Mouse (Mus musculus): ENCODE data around the gene Rarb. TPM values are rescaled to one million over a fixed set of nuclear protein-coding genes. Genes with fewer than 3 reads are reported as not detected.

Rarb gene
- total and polyA plus RNA-seq, 2 experiments from 2014 or later, result 8.5 to 14.4 TPM

GRCm38 (mm10) chr14:16677081-16677480, 141.9 kb downstream of the Rarb start:
- H3K9me3 ChIP-seq (replicated peaks; ENCODE audit: control insufficient read depth, low read length), result no peaks in the 10 kb centered on the region
- no peak for ATAC-seq (ENCODE audit: insufficient read depth, low read depth)
- no peaks in the 10 kb centered on the region for H3K4me1 ChIP-seq (ENCODE audit: control insufficient read depth, insufficient read depth)
- H3K36me3 ChIP-seq (replicated peaks; ENCODE audit: control insufficient read depth, insufficient read depth, low read length), result no peaks in the 10 kb centered on the region
- H3K27me3 ChIP-seq (ENCODE audit: control insufficient read depth, insufficient read depth, low read length), result no peaks in the 10 kb centered on the region
- no peak overlapping the region for H3K9ac ChIP-seq (replicated peaks; ENCODE audit: low read depth, low read length)
- TF ChIP-seq EP300 (IDR thresholded peaks at IDR 0.05; ENCODE audit: low read depth) (no peak), CTCF (IDR thresholded peaks at IDR 0.05; ENCODE audit: low read depth) (no peak)
- no peak overlapping the region for H3K27ac ChIP-seq (ENCODE audit: low read depth)
- no peak overlapping the region for H3K4me2 ChIP-seq (ENCODE audit: low read depth, low read length)
- DNase-seq (ENCODE audit: low spot score), result no peak
- no peak overlapping the region for H3K4me3 ChIP-seq (ENCODE audit: low read depth, low read length)

- Histone ChIP-seq H3K27me3 (ENCODE audit: control insufficient read depth, insufficient read depth, low read length) (no peaks in the 10 kb centered on the region), H3K27ac (ENCODE audit: low read depth) (no peak overlapping the region), H3K36me3 (replicated peaks; ENCODE audit: control insufficient read depth, insufficient read depth, low read length) (no peaks in the 10 kb centered on the region), H3K9ac (replicated peaks; ENCODE audit: low read depth, low read length) (no peak overlapping the region), H3K9me3 (replicated peaks; ENCODE audit: control insufficient read depth, low read length) (no peaks in the 10 kb centered on the region), H3K4me1 (ENCODE audit: control insufficient read depth, insufficient read depth) (no peaks in the 10 kb centered on the region), H3K4me2 (ENCODE audit: low read depth, low read length) (no peak overlapping the region), H3K4me3 (ENCODE audit: low read depth, low read length) (no peak overlapping the region)
- DNase-seq (ENCODE audit: low spot score) (no peak), ATAC-seq (ENCODE audit: insufficient read depth, low read depth) (no peak)
- WGBS, result 66% methylated on average over 3 of the region's 3 CpGs
- TF ChIP-seq EP300 (IDR thresholded peaks at IDR 0.05; ENCODE audit: low read depth) (no peak), CTCF (IDR thresholded peaks at IDR 0.05; ENCODE audit: low read depth) (no peak)
Observed at GRCm38 (mm10) chr14:16670571-16670970, 148.4 kb downstream of the Rarb start.

GRCm38 (mm10) chr14:16639153-16639943, 179.6 kb downstream of the Rarb start:
- DNase-seq (ENCODE audit: low spot score), result no peak
- peaks cover 13% of the 10 kb centered on the region for H3K9me3 ChIP-seq (replicated peaks; ENCODE audit: control insufficient read depth, low read length)
- no peak overlapping the region for H3K27ac ChIP-seq (ENCODE audit: low read depth)
- no peak overlapping the region for H3K4me2 ChIP-seq (ENCODE audit: low read depth, low read length)
- no peak for ATAC-seq (ENCODE audit: insufficient read depth, low read depth)
- H3K9ac ChIP-seq (replicated peaks; ENCODE audit: low read depth, low read length), result no peak overlapping the region
- peak; percentile 25 for TF ChIP-seq CTCF (IDR thresholded peaks at IDR 0.05; ENCODE audit: low read depth)
- TF ChIP-seq EP300 (IDR thresholded peaks at IDR 0.05; ENCODE audit: low read depth), result no peak
- no peaks in the 10 kb centered on the region for H3K27me3 ChIP-seq (ENCODE audit: control insufficient read depth, insufficient read depth, low read length)
- H3K4me1 ChIP-seq (ENCODE audit: control insufficient read depth, insufficient read depth), result no peaks in the 10 kb centered on the region
- no peaks in the 10 kb centered on the region for H3K36me3 ChIP-seq (replicated peaks; ENCODE audit: control insufficient read depth, insufficient read depth, low read length)
- no peak overlapping the region for H3K4me3 ChIP-seq (ENCODE audit: low read depth, low read length)
- WGBS, result 89% methylated on average over 19 of the region's 19 CpGs

- ATAC-seq (ENCODE audit: insufficient read depth, low read depth) (no peak), DNase-seq (ENCODE audit: low spot score) (no peak)
- Histone ChIP-seq H3K4me2 (ENCODE audit: low read depth, low read length) (no peak overlapping the region), H3K9me3 (replicated peaks; ENCODE audit: control insufficient read depth, low read length) (no peaks in the 10 kb centered on the region), H3K27ac (ENCODE audit: low read depth) (no peak overlapping the region), H3K4me1 (ENCODE audit: control insufficient read depth, insufficient read depth) (no peaks in the 10 kb centered on the region), H3K36me3 (replicated peaks; ENCODE audit: control insufficient read depth, insufficient read depth, low read length) (no peaks in the 10 kb centered on the region), H3K27me3 (ENCODE audit: control insufficient read depth, insufficient read depth, low read length) (no peaks in the 10 kb centered on the region), H3K4me3 (ENCODE audit: low read depth, low read length) (no peak overlapping the region), H3K9ac (replicated peaks; ENCODE audit: low read depth, low read length) (no peak overlapping the region)
- TF ChIP-seq CTCF (IDR thresholded peaks at IDR 0.05; ENCODE audit: low read depth), result no peak
- no peak for TF ChIP-seq EP300 (IDR thresholded peaks at IDR 0.05; ENCODE audit: low read depth)
Observed at GRCm38 (mm10) chr14:16613975-16614374, 205.0 kb downstream of the Rarb start.

- TF ChIP-seq EP300 (IDR thresholded peaks at IDR 0.05; ENCODE audit: low read depth), result no peak
- TF ChIP-seq CTCF (IDR thresholded peaks at IDR 0.05; ENCODE audit: low read depth), result peak; percentile 24
- Histone ChIP-seq H3K4me3 (ENCODE audit: low read depth, low read length) (no peak overlapping the region), H3K9ac (replicated peaks; ENCODE audit: low read depth, low read length) (no peak overlapping the region), H3K36me3 (replicated peaks; ENCODE audit: control insufficient read depth, insufficient read depth, low read length) (no peaks in the 10 kb centered on the region), H3K4me2 (ENCODE audit: low read depth, low read length) (no peak overlapping the region), H3K9me3 (replicated peaks; ENCODE audit: control insufficient read depth, low read length) (no peaks in the 10 kb centered on the region), H3K27me3 (ENCODE audit: control insufficient read depth, insufficient read depth, low read length) (no peaks in the 10 kb centered on the region), H3K4me1 (ENCODE audit: control insufficient read depth, insufficient read depth) (no peaks in the 10 kb centered on the region; the same call in 1 of the 2 replicates), H3K27ac (ENCODE audit: low read depth) (no peak overlapping the region)
- DNase-seq (ENCODE audit: low spot score) (peak; percentile 10), ATAC-seq (ENCODE audit: insufficient read depth, low read depth) (no peak)
Observed at GRCm38 (mm10) chr14:16605480-16605879, 213.5 kb downstream of the Rarb start.

All from heart, postnatal 0 days (tissue).